Comparison of ENCODE assay signal across 13 mouse cellular contexts in genomic region chr10:94382618-94383017, GRCm38 (mm10).
"Had no signal": no experiment of that assay in that cellular context is flagged by ENCODE, and none has a peak within 500 bp of the region (broad histone marks: within the 10 kb centered on the region; RNA-seq: fewer than 3 reads in every experiment).

No protein-coding gene starts in this region.

- H3K27ac ChIP-seq: kidney, postnatal 0 days; limb, embryonic 10.5 days; liver, embryonic 15.5 days; neural tube, embryonic 13.5 days had no signal

- H3K27me3 ChIP-seq: liver, embryonic 15.5 days; neural tube, embryonic 13.5 days had no signal

- H3K4me3 ChIP-seq: limb, embryonic 10.5 days; liver, embryonic 15.5 days; neural tube, embryonic 13.5 days had no signal

- H3K4me2 ChIP-seq: liver, embryonic 11.5 days; liver, embryonic 15.5 days; neural tube, embryonic 13.5 days had no signal

- H3K9ac ChIP-seq: liver, embryonic 15.5 days; neural tube, embryonic 13.5 days had no signal

- H3K9me3 ChIP-seq: liver, embryonic 15.5 days had no signal

- H3K36me3 ChIP-seq: limb, embryonic 10.5 days; liver, embryonic 15.5 days; neural tube, embryonic 13.5 days had no signal

- ATAC-seq: hindbrain, embryonic 16.5 days; lung, postnatal 0 days had no signal

- DNase-seq: kidney, adult 11 months; kidney, adult 9 months; kidney, postnatal 4 days; lung, adult 2 months; lung, postnatal 36 days; thymus, postnatal 36 days had no signal
